Mouse (Mus musculus) spleen, postnatal 4 days (tissue): ENCODE results near the gene Atl1.

Experiments used
- DNase-seq, 2 experiments: peaks; one replicate each; pipeline ENCODE4 v3.0.0; 2022; ENCODE audit warnings: low spot score in 2 of 2

Gene Atl1

DNA sequence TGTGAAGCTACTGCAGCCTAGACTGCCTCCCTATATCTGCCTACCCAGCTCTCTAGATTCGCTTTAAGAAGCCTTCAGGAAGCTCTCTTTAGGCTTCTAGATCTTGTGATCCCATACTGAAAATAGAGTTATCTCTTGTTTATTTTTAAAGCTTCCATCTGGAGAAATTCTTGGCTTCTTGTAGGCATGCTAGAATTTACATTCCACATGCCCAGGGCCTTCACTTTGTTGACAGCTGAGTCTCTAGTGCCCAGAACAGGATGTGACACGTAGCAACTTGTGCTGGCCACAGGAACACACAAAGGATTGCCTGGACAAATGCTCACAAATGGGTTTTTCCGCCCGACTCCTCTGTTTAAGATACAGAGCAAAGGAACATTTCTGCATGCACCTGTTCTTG, 123.5 kb downstream of the Atl1 start:
- no peak for DNase-seq
